Mouse (Mus musculus): ENCODE measurements around the gene Lrrc75b. TPM values are rescaled to one million over a fixed set of nuclear protein-coding genes. Genes with fewer than 3 reads are reported as not detected.

The Lrrc75b gene
- total and polyA plus RNA-seq, 3 experiments: not detected

DNA sequence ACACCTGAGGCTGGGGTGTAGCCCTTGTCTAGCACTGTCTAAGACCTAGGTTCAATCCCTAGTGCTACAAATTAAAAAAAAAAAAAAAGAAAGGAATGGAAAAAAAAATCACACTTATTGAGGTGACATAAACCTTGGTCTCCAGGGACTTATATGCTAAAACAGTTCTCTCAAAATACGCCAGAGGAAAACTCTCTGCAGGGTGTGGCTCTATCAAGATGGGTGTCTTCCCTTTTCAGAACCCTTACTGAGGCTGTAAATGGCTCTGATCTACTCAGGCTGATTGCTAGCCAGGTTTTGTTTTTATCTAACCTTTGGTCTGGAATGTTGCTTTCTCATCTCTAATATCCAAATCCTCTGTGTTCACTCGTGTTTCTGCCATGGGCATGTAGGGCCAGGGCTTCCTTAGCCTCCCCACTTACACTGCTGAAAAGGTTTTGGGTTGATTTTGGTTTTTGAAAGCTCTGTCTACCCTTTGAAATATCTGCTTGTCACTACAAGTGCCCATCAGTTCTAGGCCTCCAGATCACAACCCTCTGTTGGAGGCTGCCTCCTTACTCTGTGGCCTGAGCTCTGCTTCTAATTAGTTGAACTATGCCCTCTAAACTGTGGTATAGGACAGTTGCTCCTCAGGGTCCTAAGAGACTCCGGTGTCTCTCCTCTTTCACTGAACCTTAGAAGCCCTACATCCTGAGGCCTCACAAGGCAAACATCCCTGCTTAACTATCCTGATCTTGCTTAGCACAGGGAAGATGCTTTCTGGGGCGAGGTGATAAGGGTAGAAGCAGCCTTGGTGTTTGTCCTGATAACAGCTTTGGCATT, 44.7 kb downstream of the Lrrc75b start (continued):
- no peak for TF ChIP-seq CTCF (IDR thresholded peaks at IDR 0.05 in 2 of 3, conservative IDR thresholded peaks at IDR 0.05 in 1 of 3; ENCODE audit: control insufficient read depth in 1 of 3, insufficient read depth in 1 of 3, low read depth in 2 of 3, low read length in 3 of 3, poor library complexity in 1 of 3, severe bottlenecking in 1 of 3)
- TF ChIP-seq USF1 (IDR thresholded peaks at IDR 0.05; ENCODE audit: low read depth, low read length): no peak
- no peak for TF ChIP-seq MYC (IDR thresholded peaks at IDR 0.05; ENCODE audit: low read depth, low read length)

- TF ChIP-seq MAX (IDR thresholded peaks at IDR 0.05; ENCODE audit: low read length) (no peak; the same call in 1 of the 2 replicates), GATA1 (IDR thresholded peaks at IDR 0.05; ENCODE audit: low read depth, low read length) (peak; percentile 86), GABPA (IDR thresholded peaks at IDR 0.05; ENCODE audit: low read depth, low read length) (no peak), CHD1 (IDR thresholded peaks at IDR 0.05; ENCODE audit: low read depth, low read length) (no peak), TBP (IDR thresholded peaks at IDR 0.05; ENCODE audit: low read depth, low read length) (0 out of 2 replicates have a peak, but pooled peaks have one; percentile 12), EP300 (IDR thresholded peaks at IDR 0.05; ENCODE audit: low read depth in 1 of 2, low read length in 2 of 2) (peak in 1 of 2 experiments; percentile 63; a peak in 2 of 4 replicates), MXI1 (IDR thresholded peaks at IDR 0.05; ENCODE audit: low read depth, low read length) (peak; percentile 76), RAD21 (IDR thresholded peaks at IDR 0.05; ENCODE audit: low read depth, low read length) (no peak), TCF12 (IDR thresholded peaks at IDR 0.05; ENCODE audit: low read depth, low read length) (peak; percentile 28; the same call in 1 of the 2 replicates), SIN3A (IDR thresholded peaks at IDR 0.05; ENCODE audit: low read length) (peak; percentile 54; the same call in 1 of the 2 replicates), MAZ (IDR thresholded peaks at IDR 0.05; ENCODE audit: low read depth, low read length) (peak; percentile 67; the same call in 1 of the 2 replicates), ETS1 (IDR thresholded peaks at IDR 0.05; ENCODE audit: low read depth, low read length) (peak; percentile 63), BHLHE40 (IDR thresholded peaks at IDR 0.05; ENCODE audit: borderline replicate concordance, low read depth, low read length) (peak; percentile 88), HCFC1 (IDR thresholded peaks at IDR 0.05; ENCODE audit: low read depth, low read length) (0 out of 2 replicates have a peak, but pooled peaks have one; percentile 13), MYC (IDR thresholded peaks at IDR 0.05; ENCODE audit: low read depth, low read length) (peak; percentile 76; the same call in 1 of the 2 replicates), MAFK (IDR thresholded peaks at IDR 0.05; ENCODE audit: borderline replicate concordance, low read depth, low read length) (no peak)
- Histone ChIP-seq H3K36me3 (ENCODE audit: control insufficient read depth in 1 of 2, insufficient read depth in 2 of 2, low read length in 2 of 2) (peaks cover 2 to 28% of the 10 kb centered on the region in 2 experiments; a peak in 3 of 4 replicates), H3K4me3 (ENCODE audit: control insufficient read depth in 1 of 2, insufficient read depth in 1 of 2, low read depth in 2 of 2, low read length in 2 of 2) (peak overlapping the region; percentile 30 to 36)
Observed at GRCm38 (mm10) chr10:75514361-75514760, 45.8 kb downstream of the Lrrc75b start.

More at GRCm38 (mm10) chr10:75514361-75514760, 45.8 kb downstream of the Lrrc75b start:
- peaks cover 22% of the 10 kb centered on the region for H3K79me2 ChIP-seq (ENCODE audit: control insufficient read depth, insufficient read depth, low read length, poor library complexity)
- H3K27ac ChIP-seq (ENCODE audit: control insufficient read depth, low read depth, low read length): peak overlapping the region; percentile 96
- peaks cover 15 to 28% of the 10 kb centered on the region in 2 experiments for H3K4me1 ChIP-seq (ENCODE audit: control insufficient read depth in 1 of 2, insufficient read depth in 2 of 2, low read length in 2 of 2)
- H3K27me3 ChIP-seq (ENCODE audit: control insufficient read depth in 1 of 2, insufficient read depth in 2 of 2, low read length in 2 of 2): no peaks in the 10 kb centered on the region
- DNase-seq (ENCODE audit: low read depth, low spot score): peak; percentile 54
- H3K9ac ChIP-seq (ENCODE audit: control insufficient read depth, low read depth, low read length, poor library complexity, severe bottlenecking): peak overlapping the region; percentile 47
- no peaks in the 10 kb centered on the region for H3K9me3 ChIP-seq (replicated peaks; ENCODE audit: insufficient read depth, low read length)
